23 mouse cellular contexts compared by ENCODE assay signal in genomic region chr19:24325692-24326091, GRCm38 (mm10). TPM values are rescaled to one million over a fixed set of nuclear protein-coding genes. Genes with fewer than 3 reads are reported as not detected.
DNase-seq lines count a peak whose midpoint lies in the region; ATAC-seq lines count a peak whose summit lies in the region.
"Had no signal": no experiment of that assay in that cellular context is flagged by ENCODE, and none has a peak within 500 bp of the region (broad histone marks: within the 10 kb centered on the region; RNA-seq: fewer than 3 reads in every experiment).

No protein-coding gene starts in this region.

- peak; percentile 8 for DNase-seq in heart, adult 11 months
- no peak for DNase-seq in heart, postnatal 14 days
- DNase-seq in right cerebral cortex, adult 18-20 months: peak; percentile 43
- DNase-seq in right cerebral cortex, postnatal 4 days: no peak
- DNase-seq in 416B (ENCODE audit: low read depth): peak; percentile 54
- peak; percentile 27 to 39 for DNase-seq in left cerebral cortex, postnatal 14 days (ENCODE audit: low spot score in 2 of 2)
- DNase-seq in thymus, postnatal 36 days: no peak
- DNase-seq: adrenal gland, postnatal 14 days; cerebellum, adult 18-20 months; cerebellum, postnatal 10 days; gastrocnemius, postnatal 25 days; heart, adult 2 months; kidney, adult 18-20 months; kidney, postnatal 36 days; layer of hippocampus, postnatal 36 days; liver; lung, adult 2 months; lung, postnatal 10 days; midbrain, embryonic 14.5 days; retina, postnatal 1 day; thymus, postnatal 4 days had no signal

- intact Hi-C loops in heart, postnatal 14 days (cut with DNase I): no loop called here
- intact Hi-C loops in left cerebral cortex, postnatal 14 days (cut with DNase I): no loop called here

- ATAC-seq in cerebellum, adult (ENCODE audit: insufficient number of reproducible peaks, low FRiP score, low TSS enrichment): no peak
- ATAC-seq: hindbrain, embryonic 16.5 days had no signal

RNA-seq across cellular contexts. Expression of gene Fxn, which starts 45.3 kb away (rescaled TPM):
- 10 to 100 TPM; 22.4 to 26.0 TPM for total RNA-seq in heart, postnatal 14 days (2021)
- 1 to 10 TPM; 7.6 to 8.9 TPM for total RNA-seq in left cerebral cortex, postnatal 14 days (2021)

Comparison
In these comparisons a context has a peak if more than half of its experiments do, and no peak if none do; other contexts are left out.
1. DNase-seq: peak in heart, adult 11 months (single experiment), right cerebral cortex, adult 18-20 months (single experiment), 416B (single experiment) and left cerebral cortex, postnatal 14 days (2 of 2); none in heart, postnatal 14 days (0 of 2), right cerebral cortex, postnatal 4 days (single experiment) and thymus, postnatal 36 days (0 of 2).